Mouse (Mus musculus): ENCODE results near the gene Wdr5.

DNA sequence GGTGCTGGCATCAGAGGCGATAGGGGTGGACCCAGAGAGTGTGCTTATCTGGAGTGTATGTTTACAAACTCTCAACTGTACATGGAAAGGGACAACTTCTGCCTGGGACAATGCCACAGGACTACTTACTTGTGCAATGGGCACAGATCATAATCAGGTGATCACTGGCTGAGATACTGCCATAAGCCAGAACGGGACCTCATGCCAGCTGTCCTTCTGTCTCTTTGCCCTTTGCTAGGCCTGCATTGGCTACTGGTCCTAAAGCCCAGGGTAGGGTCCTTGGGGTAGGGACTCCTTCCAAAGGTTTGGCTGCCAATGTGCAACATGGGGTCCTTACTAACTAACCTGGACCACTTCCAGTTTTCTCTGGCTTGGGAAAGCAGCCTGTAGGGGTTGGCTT, 68.1 kb downstream of the Wdr5 start:
- TF ChIP-seq CTCF (IDR thresholded peaks at IDR 0.05; ENCODE audit: control insufficient read depth, insufficient read depth, insufficient read length) (no peak), USF1 (IDR thresholded peaks at IDR 0.05; ENCODE audit: low read depth) (no peak), MAX (IDR thresholded peaks at IDR 0.05) (no peak), CEBPB (IDR thresholded peaks at IDR 0.05; ENCODE audit: low read depth) (no peak), FOSL1 (IDR thresholded peaks at IDR 0.05; ENCODE audit: insufficient read depth, low read length, poor library complexity, severe bottlenecking) (no peak)

Data from C2C12 (cell line).